Mouse (Mus musculus) small intestine, adult 2 months (tissue): ENCODE measurements around the gene Cdh12.

Experiments
- CTCF ChIP-seq: fragments of 200-500 bp; IDR thresholded peaks from 2 replicates; pipeline ENCODE4 v1.5.1; 2012; ENCODE audit warnings: low read depth, mild to moderate bottlenecking, control low read depth, inconsistent platforms, low read length, moderate library complexity, mixed read lengths; ENCODE audit not compliant: insufficient replicate concordance, insufficient read length; ENCODE audit errors: extremely low read depth
- POLR2A ChIP-seq: fragments of 200-500 bp; IDR thresholded peaks from 2 replicates; pipeline ENCODE4 v1.6.1; 2012; ENCODE audit warnings: low read depth, mild to moderate bottlenecking, control low read depth, inconsistent platforms, low read length, moderate library complexity

DNA sequence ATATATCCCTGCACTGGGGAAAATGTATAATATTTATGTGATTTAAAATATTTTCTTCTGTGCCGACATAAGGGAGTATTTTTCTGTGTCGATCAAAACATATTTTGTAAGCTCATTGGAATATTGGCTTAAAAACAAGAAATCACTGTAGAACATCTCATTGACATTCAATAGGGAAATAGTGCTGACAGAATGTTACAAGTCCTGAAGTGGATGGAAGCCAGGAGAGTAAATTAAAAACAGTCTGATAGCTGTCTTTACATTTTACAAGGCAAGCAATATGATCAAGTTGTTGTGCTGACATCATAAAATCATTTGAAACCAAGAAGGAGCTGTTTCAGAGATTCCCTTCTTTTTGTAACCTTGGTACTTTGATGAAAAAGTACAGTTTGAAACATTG, 349.5 kb downstream of the Cdh12 start:
- TF ChIP-seq CTCF (no peak), POLR2A (no peak)
